Mouse (Mus musculus) heart, postnatal 0 days (tissue): Measurements from ENCODE around the gene Flt3.

Experiments
- CTCF ChIP-seq: IDR thresholded peaks from 2 replicates; pipeline ENCODE4 v1.5.1; 2016; ENCODE audit warnings: antibody characterized with exemption, control low read depth, low read depth
- EP300 ChIP-seq: IDR thresholded peaks from 2 replicates; pipeline ENCODE4 v1.6.1; 2016; ENCODE audit warnings: antibody characterized with exemption, low read depth

DNA sequence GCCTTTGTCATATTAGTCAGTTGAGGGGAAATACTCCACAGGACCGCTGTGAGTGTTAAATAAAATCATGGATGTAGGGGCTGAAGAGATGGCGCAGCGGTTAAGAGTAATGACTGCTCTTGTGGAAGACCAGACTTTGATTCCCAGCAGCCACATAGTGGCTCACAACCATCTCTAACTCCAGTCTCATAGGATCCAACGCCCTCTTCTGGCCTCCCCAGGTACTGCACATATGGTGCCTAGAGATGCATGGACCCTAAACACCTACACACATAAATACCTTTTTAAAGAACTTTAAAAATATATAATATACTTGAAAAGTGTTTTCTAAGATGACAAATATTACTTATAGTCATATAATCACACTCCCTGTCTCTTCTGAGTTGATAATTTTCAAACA is 115.9 kb downstream of the Flt3 start:
- TF ChIP-seq CTCF (no peak), EP300 (no peak)
